Comparison of ENCODE assay signal across 17 mouse cellular contexts in genomic region chr13:40845951-40846350, GRCm38 (mm10).
"Had no signal": no experiment of that assay in that cellular context is flagged by ENCODE, and none has a peak within 500 bp of the region (broad histone marks: within the 10 kb centered on the region; RNA-seq: fewer than 3 reads in every experiment).

No protein-coding gene starts in this region.

- H3K9me3 ChIP-seq: liver, embryonic 13.5 days; midbrain, embryonic 12.5 days; midbrain, embryonic 15.5 days; neural tube, embryonic 13.5 days; stomach, embryonic 15.5 days had no signal

- H3K27me3 ChIP-seq: liver, embryonic 13.5 days; midbrain, embryonic 12.5 days; midbrain, embryonic 15.5 days; neural tube, embryonic 13.5 days; stomach, embryonic 15.5 days had no signal

- ATAC-seq: lung, postnatal 0 days; midbrain, embryonic 15.5 days had no signal

- H3K9ac ChIP-seq: liver, embryonic 13.5 days; lung, embryonic 14.5 days; midbrain, embryonic 12.5 days; midbrain, embryonic 15.5 days; neural tube, embryonic 13.5 days; stomach, embryonic 15.5 days had no signal

- H3K27ac ChIP-seq: layer of hippocampus, adult 2 months; left cerebral cortex, adult 2 months; liver, embryonic 13.5 days; midbrain, embryonic 12.5 days; midbrain, embryonic 15.5 days; neural tube, embryonic 13.5 days; stomach, embryonic 15.5 days had no signal

- H3K4me1 ChIP-seq: midbrain, embryonic 12.5 days; midbrain, embryonic 15.5 days; neural tube, embryonic 13.5 days; stomach, embryonic 15.5 days had no signal

- H3K4me3 ChIP-seq: layer of hippocampus, adult 2 months; left cerebral cortex, adult 2 months; liver, embryonic 13.5 days; midbrain, embryonic 12.5 days; midbrain, embryonic 15.5 days; myocyte; neural tube, embryonic 13.5 days; stomach, embryonic 15.5 days had no signal

- DNase-seq: kidney, adult 9 months; kidney, postnatal 14 days; layer of hippocampus, adult 9-11 months; liver, embryonic 13.5 days; retina, postnatal 1 day; right cerebral cortex, postnatal 25 days; spleen, adult 18-20 months; thymus, postnatal 25 days had no signal

- H3K36me3 ChIP-seq: liver, embryonic 13.5 days; midbrain, embryonic 12.5 days; midbrain, embryonic 15.5 days; neural tube, embryonic 13.5 days; stomach, embryonic 15.5 days had no signal
